Mouse (Mus musculus): ENCODE measurements around the gene Gnai3.

Gnai3 gene

DNA sequence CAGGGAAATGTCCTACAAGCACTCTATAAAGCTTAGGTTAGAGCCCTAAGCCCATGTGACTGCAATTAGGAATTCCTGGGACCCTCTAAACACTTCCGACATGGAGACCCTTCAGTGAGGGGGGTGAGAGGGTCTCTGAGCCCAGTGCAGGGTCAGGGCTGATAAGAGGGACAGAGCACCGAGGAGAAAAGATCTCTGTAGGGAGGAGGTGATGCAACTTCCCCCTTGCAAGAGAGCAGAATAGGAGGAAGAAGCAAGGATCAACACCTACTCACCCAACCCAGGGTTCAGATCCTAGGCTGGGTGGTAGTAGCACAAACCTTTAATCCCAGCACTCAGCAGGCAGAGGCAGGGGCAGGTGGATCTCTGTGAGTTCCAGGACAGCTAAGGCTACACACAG is 62.8 kb downstream of the Gnai3 start:
- no peak for DNase-seq (ENCODE audit: low read depth)

- no peak for DNase-seq (ENCODE audit: low read depth)
Measured at GRCm38 (mm10) chr3:108082251-108082875, 63.6 kb downstream of the Gnai3 start.

GRCm38 (mm10) chr3:108081681-108082080 is 64.3 kb downstream of the Gnai3 start:
- DNase-seq (ENCODE audit: low read depth) = no peak

GRCm38 (mm10) chr3:108076836-108077235 is 69.1 kb downstream of the Gnai3 start:
- no peak for DNase-seq (ENCODE audit: low read depth)

GRCm38 (mm10) chr3:108072983-108073569 is 72.9 kb downstream of the Gnai3 start:
- DNase-seq (ENCODE audit: low read depth) = no peak

DNA sequence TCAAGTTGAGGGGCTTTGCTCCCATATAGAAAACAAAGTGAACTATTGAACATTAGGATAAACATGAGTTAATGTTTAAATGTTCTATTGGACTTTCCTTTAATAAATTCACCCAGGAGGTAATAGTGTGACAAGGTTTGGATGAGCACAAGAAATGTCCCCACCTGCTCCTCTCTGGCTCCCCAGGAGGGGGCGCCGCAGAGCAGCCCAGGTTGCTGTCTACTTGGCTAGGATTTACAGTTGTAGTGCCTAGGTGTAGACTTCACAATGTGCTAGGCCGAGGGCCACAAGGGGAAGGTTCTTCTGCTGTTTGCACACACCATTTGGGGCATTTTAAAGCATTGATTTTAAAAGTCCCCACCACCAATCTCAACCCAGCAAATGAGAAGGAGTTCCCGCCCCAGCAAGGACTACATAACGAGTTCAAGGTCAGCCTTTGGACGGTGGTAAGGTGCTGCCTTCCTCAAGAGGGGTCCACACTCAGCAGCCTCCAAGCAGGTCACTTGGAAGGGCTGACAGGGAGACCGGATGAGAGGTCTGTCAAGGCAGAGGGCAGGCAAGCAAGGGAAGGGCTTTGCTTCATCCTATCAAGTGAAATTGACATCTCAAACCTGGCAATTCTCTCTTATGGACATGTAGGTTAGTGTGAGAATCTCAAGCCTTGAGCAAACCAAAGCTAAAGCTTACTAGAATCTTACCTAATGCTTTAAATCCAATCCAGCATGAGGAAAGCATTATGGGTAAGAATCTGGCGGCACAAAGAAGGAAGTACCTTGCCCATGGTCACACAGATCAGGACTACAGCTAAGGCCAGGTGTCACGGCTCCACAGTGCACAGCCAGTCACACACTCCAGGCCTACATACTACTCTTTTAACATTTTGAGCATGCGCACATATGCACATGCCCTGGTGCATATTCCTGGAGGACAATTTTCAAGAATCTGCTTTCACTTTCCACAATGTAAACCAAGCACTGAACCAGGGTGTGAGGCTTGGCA is 75.4 kb downstream of the Gnai3 start:
- DNase-seq (ENCODE audit: low read depth) = peak; percentile 82

GRCm38 (mm10) chr3:108069231-108069870 is 76.6 kb downstream of the Gnai3 start:
- no peak for DNase-seq (ENCODE audit: low read depth)

- DNase-seq (ENCODE audit: low read depth) = no peak
Measured at GRCm38 (mm10) chr3:108068826-108069225, 77.1 kb downstream of the Gnai3 start.

DNA sequence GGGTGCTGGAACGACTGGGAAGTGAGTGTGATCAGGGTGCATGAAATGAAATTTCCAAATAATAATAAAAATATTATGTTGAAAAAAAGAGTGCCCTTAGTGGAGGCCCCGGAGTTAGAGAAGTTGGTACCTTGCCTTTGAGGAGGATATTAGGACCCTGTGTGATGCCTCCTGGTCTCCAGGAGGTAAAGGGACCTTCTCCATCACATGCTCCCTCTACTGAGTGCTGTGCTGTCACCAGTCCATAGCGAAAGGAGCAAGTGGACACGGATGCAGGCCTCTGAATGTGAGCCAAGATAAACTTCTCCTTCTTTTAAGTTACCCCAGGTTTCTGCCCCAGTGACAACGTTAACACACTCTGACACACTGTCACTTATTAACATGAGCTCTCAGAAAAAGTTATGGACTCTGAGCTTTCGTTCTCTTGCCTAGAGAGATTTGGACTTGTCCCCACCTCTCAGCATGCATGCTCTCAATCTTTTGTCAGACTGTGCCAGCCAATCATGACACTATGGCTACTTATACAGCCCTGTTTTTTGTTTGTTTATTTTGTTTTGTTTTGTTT is 78.5 kb downstream of the Gnai3 start:
- DNase-seq (ENCODE audit: low read depth) = no peak

DNA sequence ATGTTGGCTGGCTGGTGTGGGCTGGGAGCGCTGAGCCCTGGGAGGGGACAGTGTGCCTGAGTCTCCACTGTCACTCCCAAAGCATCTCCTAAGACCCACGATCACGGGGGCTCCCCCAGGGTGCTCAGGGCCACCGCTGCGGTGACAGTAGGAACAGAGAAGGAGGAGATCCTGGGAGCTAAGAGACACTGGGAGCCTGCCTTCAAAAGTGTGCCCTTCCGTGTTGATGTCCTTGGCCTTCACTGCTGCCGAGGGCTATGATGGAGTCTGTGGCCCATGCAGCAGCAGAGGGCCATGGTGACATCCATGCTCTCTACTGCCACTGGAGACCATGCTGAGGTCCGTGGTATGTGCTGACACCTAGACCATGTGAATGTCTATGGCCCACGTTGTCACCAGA is 80.4 kb downstream of the Gnai3 start:
- no peak for DNase-seq (ENCODE audit: low read depth)

DNA sequence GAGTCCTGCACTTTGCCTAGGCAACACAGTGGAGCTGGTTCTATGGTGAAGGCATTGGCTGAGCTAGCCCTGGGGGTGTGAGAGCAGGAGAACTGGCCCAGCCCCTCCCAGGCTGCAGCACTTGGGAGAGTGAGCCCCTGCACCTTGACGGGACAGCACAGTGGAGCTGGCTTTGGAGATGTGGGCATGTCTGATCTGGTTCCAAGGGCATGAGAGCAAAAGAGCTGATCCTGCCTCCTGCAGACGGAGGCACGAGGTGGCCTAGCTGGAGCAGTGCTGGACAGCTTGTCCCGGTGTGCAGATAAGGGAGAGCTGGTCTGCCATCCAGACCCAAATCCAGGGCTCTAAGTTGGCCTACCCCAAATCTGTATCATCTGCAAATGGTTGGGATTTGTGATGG is 81.3 kb downstream of the Gnai3 start:
- no peak for DNase-seq (ENCODE audit: low read depth)

GRCm38 (mm10) chr3:108062648-108063047 is 83.3 kb downstream of the Gnai3 start:
- no peak for DNase-seq (ENCODE audit: low read depth)

- peak; percentile 89 for DNase-seq (ENCODE audit: low read depth)
Measured at GRCm38 (mm10) chr3:108061420-108061819, 84.5 kb downstream of the Gnai3 start.

Measured in induced T-regulatory cell, adult 2 months (primary cell).